In the genomic region with DNA sequence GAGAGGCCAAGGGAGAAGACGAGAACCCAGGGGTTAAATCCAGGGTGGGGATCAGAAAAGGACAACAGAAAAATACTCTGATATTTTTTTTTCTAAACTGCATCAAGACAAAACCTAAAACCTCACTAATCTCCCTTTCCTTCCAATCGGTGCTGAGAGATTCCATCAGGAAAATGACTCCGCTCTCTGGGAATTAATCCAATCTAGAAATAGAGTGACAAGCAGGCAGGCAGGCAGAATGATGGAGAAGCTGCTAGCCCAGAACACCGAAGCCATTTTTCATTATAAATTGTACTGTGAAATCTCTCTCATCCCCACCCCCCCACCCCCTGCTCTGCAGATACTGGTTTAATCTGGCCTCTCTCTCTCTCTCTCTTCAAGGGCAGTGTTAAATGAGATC, we compare ENCODE assay signal across 19 mouse cellular contexts. TPM values are rescaled to one million over a fixed set of nuclear protein-coding genes. Genes with fewer than 3 reads are reported as not detected.
A peak's percentile ranks its signal among the peaks of the same experiment; 100 is the strongest.
DNase-seq lines count a peak whose midpoint lies in the region; ATAC-seq and TF ChIP-seq lines count a peak whose summit lies in the region.
"Had no signal": no experiment of that assay in that cellular context is flagged by ENCODE, and none has a peak within 500 bp of the region (broad histone marks: within the 10 kb centered on the region; RNA-seq: fewer than 3 reads in every experiment).

No protein-coding gene starts in this region.

- no peak overlapping the region for H3K4me2 ChIP-seq in forebrain, postnatal 0 days (ENCODE audit: low read depth)

- no peaks in the 10 kb centered on the region for H3K36me3 ChIP-seq in forebrain, postnatal 0 days (ENCODE audit: insufficient read depth)
- no peaks in the 10 kb centered on the region for H3K36me3 ChIP-seq in forebrain, embryonic 10.5 days (replicated peaks)

- H3K9ac ChIP-seq in forebrain, postnatal 0 days = no peak overlapping the region

- ATAC-seq in forebrain, postnatal 0 days = no peak
- ATAC-seq: CD4-positive, CD25-positive, alpha-beta regulatory T cell, adult 4 months; forebrain, embryonic 14.5 days; inflammation-experienced regulatory T-cells, adult 6 months had no signal

- DNase-seq in forebrain, postnatal 0 days = no peak
- DNase-seq in forebrain, embryonic 10.5 days (ENCODE audit: extremely low spot score, low spot score) = no peak
- DNase-seq in layer of hippocampus, adult 2 months (ENCODE audit: low spot score in 2 of 2) = peak in 1 of 2 experiments; percentile 62
- no peak for DNase-seq in layer of hippocampus, postnatal 25 days (ENCODE audit: extremely low spot score in 1 of 2, low spot score in 1 of 2)
- peak; percentile 20 for DNase-seq in retina, embryonic 14.5 days (ENCODE audit: low spot score)
- no peak for DNase-seq in retina, postnatal 1 day
- DNase-seq in cerebellum, adult 18-20 months = no peak
- DNase-seq: adrenal gland, postnatal 25 days; cerebellum, adult 11 months; cerebellum, postnatal 14 days; kidney, adult 18-20 months; layer of hippocampus, postnatal 36 days; lung, postnatal 4 days; right cerebral cortex, postnatal 14 days; spleen, adult 18-20 months had no signal

- TF ChIP-seq CTCF in forebrain, postnatal 0 days (IDR thresholded peaks at IDR 0.05; ENCODE audit: low read depth) = no peak
- no peak for TF ChIP-seq CTCF in layer of hippocampus, adult 2 months (conservative IDR thresholded peaks at IDR 0.05)

- H3K9me3 ChIP-seq in forebrain, postnatal 0 days (ENCODE audit: low read length) = no peaks in the 10 kb centered on the region
- no peaks in the 10 kb centered on the region for H3K9me3 ChIP-seq in forebrain, embryonic 10.5 days

- no peaks in the 10 kb centered on the region for H3K27me3 ChIP-seq in forebrain, postnatal 0 days (ENCODE audit: insufficient read depth, low read length)
- H3K27me3 ChIP-seq in forebrain, embryonic 10.5 days (ENCODE audit: poor library complexity, severe bottlenecking) = no peaks in the 10 kb centered on the region

- no peak overlapping the region for H3K4me3 ChIP-seq in forebrain, postnatal 0 days (ENCODE audit: low read depth, low read length)
- H3K4me3 ChIP-seq in forebrain, embryonic 10.5 days = no peak overlapping the region
- H3K4me3 ChIP-seq in layer of hippocampus, adult 2 months = no peak overlapping the region

- H3K4me1 ChIP-seq in forebrain, postnatal 0 days (ENCODE audit: insufficient read depth) = no peaks in the 10 kb centered on the region; the same call in 1 of the 2 replicates
- H3K4me1 ChIP-seq in forebrain, embryonic 10.5 days = peaks cover 50% of the 10 kb centered on the region

- 45% methylated on average over 4 of the region's 4 CpGs for WGBS in forebrain, postnatal 0 days
- 58% methylated on average over 4 of the region's 4 CpGs for WGBS in forebrain, embryonic 10.5 days

- H3K27ac ChIP-seq in forebrain, postnatal 0 days (ENCODE audit: low read depth, low read length) = peak overlapping the region; percentile 54; the same call in 1 of the 2 replicates
- H3K27ac ChIP-seq in forebrain, embryonic 10.5 days = no peak overlapping the region
- peak overlapping the region; percentile 91 for H3K27ac ChIP-seq in layer of hippocampus, adult 2 months
- H3K27ac ChIP-seq: kidney, postnatal 0 days had no signal

RNA-seq across cellular contexts. Expression of a gene that starts 1.8 kb away (rescaled TPM):
- 207 and 248 TPM in 2 replicates for total RNA-seq in forebrain, postnatal 0 days (2014; rRNA removed)
- polyA plus RNA-seq in forebrain, postnatal 0 days (2015; fragmentation: Nextera tagmentation; extraction: Ambion mirVana) = 53.8 and 80.6 TPM in 2 replicates
- polyA plus RNA-seq in forebrain, embryonic 10.5 days (2016; fragmentation: Nextera tagmentation; extraction: Ambion mirVana) = 50.3 and 52.6 TPM in 2 replicates
- 100 to 1,000 TPM; 245 to 250 TPM for total RNA-seq in layer of hippocampus, adult 2 months (2021)
- 100 to 1,000 TPM; 244 to 253 TPM for total RNA-seq in layer of hippocampus, postnatal 25 days (2021)
